Mouse (Mus musculus): ENCODE measurements at regions not wholly inside any gene's neighbourhood (a gene's known extent, or its start where the extent isn't known, plus 50 kb on each side); places are given as distances from the start of the nearest gene placed in this dataset.

DNA sequence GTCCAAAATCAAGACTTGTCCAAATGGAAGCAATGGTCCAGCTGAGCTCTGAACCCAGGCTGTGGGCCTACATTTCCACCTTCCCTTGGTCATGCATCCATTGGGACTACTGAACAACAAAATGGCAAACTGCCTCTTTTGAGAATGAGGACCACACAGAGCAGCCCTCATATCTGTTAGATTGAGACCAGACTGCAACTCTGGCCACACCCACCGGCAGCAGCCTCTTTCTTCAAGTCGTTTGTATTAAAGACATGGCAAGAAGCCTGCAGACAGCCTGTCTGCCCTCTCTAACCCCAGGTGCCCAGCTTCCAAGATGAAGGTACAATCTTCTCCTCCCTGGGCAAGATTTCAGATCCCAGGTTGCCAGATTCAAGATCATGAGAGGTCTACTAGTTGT, 51.8 kb upstream of the St6galnac3 start:
- no peaks in the 10 kb centered on the region for H3K79me2 ChIP-seq (ENCODE audit: control insufficient read depth, insufficient read depth, low read length, poor library complexity)
- H3K4me1 ChIP-seq (ENCODE audit: control insufficient read depth in 1 of 2, insufficient read depth in 2 of 2, low read length in 2 of 2), result peaks cover 14% of the 10 kb centered on the region in 2 experiments; a peak in 3 of 4 replicates
- TF ChIP-seq MAFK (IDR thresholded peaks at IDR 0.05; ENCODE audit: borderline replicate concordance, low read depth, low read length), result no peak
- no peak for TF ChIP-seq GABPA (IDR thresholded peaks at IDR 0.05; ENCODE audit: low read depth, low read length)
- 0 out of 4 replicates have a peak, but pooled peaks of 1 of the 2 experiments have one; percentile 1 for TF ChIP-seq EP300 (IDR thresholded peaks at IDR 0.05; ENCODE audit: low read depth in 1 of 2, low read length in 2 of 2)
- no peaks in the 10 kb centered on the region for H3K9me3 ChIP-seq (replicated peaks; ENCODE audit: insufficient read depth, low read length)
- H3K36me3 ChIP-seq (ENCODE audit: control insufficient read depth in 1 of 2, insufficient read depth in 2 of 2, low read length in 2 of 2), result peaks cover 0 to 15% of the 10 kb centered on the region in 2 experiments; a peak in 2 of 4 replicates
- H3K27me3 ChIP-seq (ENCODE audit: control insufficient read depth in 1 of 2, insufficient read depth in 2 of 2, low read length in 2 of 2), result no peaks in the 10 kb centered on the region
- no peak overlapping the region for H3K4me3 ChIP-seq (ENCODE audit: control insufficient read depth in 1 of 2, insufficient read depth in 1 of 2, low read depth in 2 of 2, low read length in 2 of 2)
- DNase-seq (ENCODE audit: low read depth, low spot score), result peak; percentile 59
- H3K9ac ChIP-seq (ENCODE audit: control insufficient read depth, low read depth, low read length, poor library complexity, severe bottlenecking), result no peak overlapping the region
- no peak overlapping the region for H3K27ac ChIP-seq (ENCODE audit: control insufficient read depth, low read depth, low read length)

DNA sequence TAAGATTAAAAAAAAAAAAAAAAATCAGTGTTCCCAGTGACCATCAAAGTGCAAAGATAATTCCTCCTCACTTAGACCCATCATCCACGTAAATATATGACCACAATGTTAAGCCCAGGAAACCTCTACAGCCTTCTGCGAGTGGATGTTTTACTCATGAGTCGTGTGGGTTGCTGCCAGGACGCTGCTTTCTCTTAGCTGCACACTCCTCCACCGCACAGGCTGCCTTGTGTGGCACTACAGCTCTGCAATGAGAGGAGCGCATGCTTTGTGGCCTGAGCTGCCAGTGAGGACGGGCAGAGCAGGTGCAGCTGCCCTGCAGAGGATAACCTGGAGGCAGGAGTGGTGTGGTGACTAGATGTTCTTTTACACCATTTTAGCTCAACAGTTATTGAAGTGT, 53.4 kb upstream of the St6galnac3 start:
- Histone ChIP-seq H3K4me1 (ENCODE audit: control insufficient read depth in 1 of 2, insufficient read depth in 2 of 2, low read length in 2 of 2) (peaks cover 10 to 14% of the 10 kb centered on the region in 2 experiments; a peak in 3 of 4 replicates), H3K36me3 (ENCODE audit: control insufficient read depth in 1 of 2, insufficient read depth in 2 of 2, low read length in 2 of 2) (peaks cover 0 to 15% of the 10 kb centered on the region in 2 experiments; a peak in 2 of 4 replicates), H3K27ac (ENCODE audit: control insufficient read depth, low read depth, low read length) (no peak overlapping the region), H3K4me3 (ENCODE audit: control insufficient read depth in 1 of 2, insufficient read depth in 1 of 2, low read depth in 2 of 2, low read length in 2 of 2) (no peak overlapping the region), H3K27me3 (ENCODE audit: control insufficient read depth in 1 of 2, insufficient read depth in 2 of 2, low read length in 2 of 2) (no peaks in the 10 kb centered on the region), H3K9ac (ENCODE audit: control insufficient read depth, low read depth, low read length, poor library complexity, severe bottlenecking) (no peak overlapping the region), H3K79me2 (ENCODE audit: control insufficient read depth, insufficient read depth, low read length, poor library complexity) (no peaks in the 10 kb centered on the region), H3K9me3 (replicated peaks; ENCODE audit: insufficient read depth, low read length) (no peaks in the 10 kb centered on the region)
- no peak for TF ChIP-seq USF1 (IDR thresholded peaks at IDR 0.05; ENCODE audit: low read depth, low read length)
- no peak for TF ChIP-seq RCOR1 (IDR thresholded peaks at IDR 0.05; ENCODE audit: low read depth, low read length)
- no peak for TF ChIP-seq POLR2AphosphoS5 (IDR thresholded peaks at IDR 0.05; ENCODE audit: borderline replicate concordance, low read depth, low read length)
- TF ChIP-seq MAX (IDR thresholded peaks at IDR 0.05; ENCODE audit: low read length), result no peak
- TF ChIP-seq POLR2A (IDR thresholded peaks at IDR 0.05; ENCODE audit: control insufficient read depth in 1 of 2, insufficient read depth in 1 of 2, low read depth in 1 of 2, low read length in 2 of 2, poor library complexity in 1 of 2), result no peak
- no peak for TF ChIP-seq TCF12 (IDR thresholded peaks at IDR 0.05; ENCODE audit: low read depth, low read length)
- no peak for TF ChIP-seq SMC3 (IDR thresholded peaks at IDR 0.05; ENCODE audit: low read depth, low read length)
- no peak for TF ChIP-seq ETS1 (IDR thresholded peaks at IDR 0.05; ENCODE audit: low read depth, low read length)
- TF ChIP-seq GABPA (IDR thresholded peaks at IDR 0.05; ENCODE audit: low read depth, low read length), result no peak
- DNase-seq (ENCODE audit: low read depth, low spot score), result no peak

DNA sequence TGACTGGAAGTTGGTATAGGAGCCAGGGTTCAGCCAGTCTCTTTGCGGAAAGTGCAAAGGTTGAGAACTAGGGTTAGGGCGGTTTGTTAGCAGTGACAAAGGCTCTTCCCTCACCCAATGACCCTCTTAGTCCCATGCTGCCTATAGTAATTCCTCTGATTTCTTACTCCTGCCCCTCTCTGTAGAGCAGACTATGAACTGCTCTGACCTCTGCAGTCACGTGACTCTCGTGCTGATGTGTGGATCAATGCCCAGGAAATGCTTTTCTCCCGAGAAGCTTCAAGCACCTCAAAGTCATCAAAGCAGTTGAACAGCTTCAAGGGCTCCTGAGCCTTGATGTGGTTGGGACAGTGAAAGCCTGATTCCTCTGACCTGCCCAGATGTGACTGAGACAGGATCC, 57.5 kb upstream of the St6galnac3 start:
- Histone ChIP-seq H3K9me3 (replicated peaks; ENCODE audit: insufficient read depth, low read length) (no peaks in the 10 kb centered on the region), H3K36me3 (ENCODE audit: control insufficient read depth in 1 of 2, insufficient read depth in 2 of 2, low read length in 2 of 2) (peaks cover 0 to 7% of the 10 kb centered on the region in 2 experiments; a peak in 2 of 4 replicates), H3K4me1 (ENCODE audit: control insufficient read depth in 1 of 2, insufficient read depth in 2 of 2, low read length in 2 of 2) (peaks cover 0 to 3% of the 10 kb centered on the region in 2 experiments; a peak in 1 of 4 replicates), H3K27ac (ENCODE audit: control insufficient read depth, low read depth, low read length) (no peak overlapping the region), H3K79me2 (ENCODE audit: control insufficient read depth, insufficient read depth, low read length, poor library complexity) (no peaks in the 10 kb centered on the region), H3K4me3 (ENCODE audit: control insufficient read depth in 1 of 2, insufficient read depth in 1 of 2, low read depth in 2 of 2, low read length in 2 of 2) (no peak overlapping the region), H3K27me3 (ENCODE audit: control insufficient read depth in 1 of 2, insufficient read depth in 2 of 2, low read length in 2 of 2) (no peaks in the 10 kb centered on the region), H3K9ac (ENCODE audit: control insufficient read depth, low read depth, low read length, poor library complexity, severe bottlenecking) (no peak overlapping the region)
- DNase-seq (ENCODE audit: low read depth, low spot score), result no peak
- TF ChIP-seq EP300 (IDR thresholded peaks at IDR 0.05; ENCODE audit: low read depth in 1 of 2, low read length in 2 of 2) (no peak), POLR2AphosphoS5 (IDR thresholded peaks at IDR 0.05; ENCODE audit: borderline replicate concordance, low read depth, low read length) (no peak)

All from MEL (cell line).